Mouse (Mus musculus) urinary bladder, postnatal 36 days (tissue): ENCODE measurements around the gene Bik.
"Not testable (repeated sequence)": the region's sequence is repeated elsewhere in the genome, so short reads cannot be mapped to it uniquely, and the experiment has no call there.

ENCODE experiments used
- DNase-seq, 2 experiments: peaks; one replicate each; pipeline ENCODE4 v3.0.0; 2022; ENCODE audit warnings: low spot score in 2 of 2, mixed read lengths in 1 of 2

Gene Bik

DNA sequence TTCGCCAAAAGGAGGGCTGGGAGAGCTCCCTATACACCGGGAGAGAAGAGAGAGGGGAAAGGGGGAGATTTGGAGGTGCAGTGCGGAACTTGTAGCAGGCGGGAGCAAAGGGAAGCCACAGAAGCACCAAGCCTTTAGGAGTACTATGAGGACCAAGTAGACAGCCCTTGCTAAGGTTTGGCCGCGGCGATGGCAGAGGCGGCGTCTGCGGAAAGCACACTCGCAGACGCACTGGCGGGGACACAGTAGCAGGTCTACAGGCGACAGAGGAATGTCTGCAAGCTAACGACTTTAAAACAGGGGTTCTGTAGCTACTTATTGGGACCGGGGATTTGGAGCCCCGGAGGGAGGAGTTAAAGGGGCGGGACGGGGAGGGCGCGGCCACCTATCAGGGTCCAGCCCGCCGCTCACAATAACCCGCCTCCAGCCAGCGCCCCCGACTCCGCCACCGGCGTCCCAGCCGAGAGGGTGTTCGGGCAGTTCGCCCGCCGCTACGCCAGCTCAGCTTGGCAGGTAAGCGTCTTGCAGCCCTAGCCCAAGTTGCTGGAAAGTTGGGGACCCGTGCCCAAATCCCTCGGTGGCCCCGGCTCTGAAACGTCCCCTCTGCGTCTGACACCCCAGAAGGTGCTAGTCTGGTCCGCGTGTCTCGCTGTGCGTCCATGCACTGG is at the start of gene Bik:
Bik (plus strand) TSS at position 439 of the 668 bp plus-strand sequence.
- peak; percentile 50 to 61 for DNase-seq

DNA sequence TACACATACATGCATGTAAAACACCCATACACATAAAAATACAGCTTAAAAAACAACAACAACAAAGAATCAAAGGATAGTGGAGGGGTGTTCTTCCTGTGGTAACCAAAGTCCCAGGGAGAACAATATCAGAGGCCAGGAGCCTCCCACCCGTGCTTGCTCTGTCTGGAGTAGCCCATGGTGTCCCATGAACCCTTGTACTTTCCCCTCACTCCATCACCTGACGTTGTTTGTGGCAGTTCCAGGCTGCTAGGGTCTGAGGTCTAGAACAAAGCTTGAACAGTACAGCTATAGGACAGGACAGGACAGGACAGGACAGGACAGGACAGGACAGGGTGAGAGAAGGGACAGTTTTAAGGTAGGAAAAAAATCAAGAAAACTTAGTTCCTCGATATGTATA is 48.6 kb upstream of the Bik start:
- DNase-seq: no peak

GRCm38 (mm10) chr15:83479818-83480217 is 46.8 kb upstream of the Bik start:
- no peak for DNase-seq

- no peak for DNase-seq
These were observed 45.4 kb upstream of the Bik start for GRCm38 (mm10) chr15:83481236-83481780.

DNA sequence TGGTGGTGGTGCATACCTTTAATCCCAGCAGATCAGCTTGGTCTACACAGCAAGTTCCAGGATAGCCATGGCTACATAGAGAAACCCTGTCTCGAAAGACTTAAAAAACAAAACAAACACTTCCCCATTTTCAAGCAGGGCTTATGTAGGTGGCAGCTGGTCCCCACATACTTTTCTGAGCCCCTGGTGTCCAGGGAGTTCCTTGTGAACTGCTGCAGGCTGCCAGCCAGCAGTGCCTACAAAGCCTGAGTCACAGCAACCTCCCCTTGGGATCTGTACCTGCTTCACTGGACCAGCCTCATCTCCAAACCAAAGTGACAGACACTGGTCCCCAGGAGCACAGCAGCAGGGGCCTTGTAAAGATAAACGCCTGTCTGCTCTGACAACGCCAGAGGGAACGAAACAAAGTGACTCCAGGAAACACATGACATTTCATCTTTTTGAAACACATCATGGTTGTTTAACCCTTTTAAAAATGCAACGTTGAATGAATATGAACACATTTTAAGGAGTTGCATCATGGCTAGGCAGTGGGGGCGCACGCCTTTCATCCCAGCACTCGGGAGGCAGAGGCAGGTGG is 43.9 kb upstream of the Bik start:
- DNase-seq: no peak

DNA sequence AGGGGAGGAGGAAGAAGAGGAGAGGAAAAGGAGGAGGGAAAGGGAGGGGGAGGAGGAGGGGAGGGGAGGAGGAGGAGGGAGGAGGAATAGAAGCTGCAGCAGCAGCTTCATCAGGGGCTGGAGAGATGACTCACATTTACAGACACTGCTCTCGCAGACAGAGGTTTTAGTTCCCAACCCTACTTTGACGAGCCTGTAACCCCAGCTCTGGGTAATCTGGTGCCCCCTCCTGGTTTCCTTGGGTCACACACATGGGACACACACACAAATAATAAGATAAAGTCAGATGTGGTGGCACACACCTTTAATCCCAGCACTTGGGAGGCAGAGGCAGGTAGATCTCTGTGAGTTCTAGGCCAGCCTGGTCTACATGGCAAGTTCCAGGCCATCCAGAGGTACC is 43.2 kb upstream of the Bik start:
- no peak for DNase-seq

GRCm38 (mm10) chr15:83484311-83484710 is 42.4 kb upstream of the Bik start:
- DNase-seq: no peak

DNA sequence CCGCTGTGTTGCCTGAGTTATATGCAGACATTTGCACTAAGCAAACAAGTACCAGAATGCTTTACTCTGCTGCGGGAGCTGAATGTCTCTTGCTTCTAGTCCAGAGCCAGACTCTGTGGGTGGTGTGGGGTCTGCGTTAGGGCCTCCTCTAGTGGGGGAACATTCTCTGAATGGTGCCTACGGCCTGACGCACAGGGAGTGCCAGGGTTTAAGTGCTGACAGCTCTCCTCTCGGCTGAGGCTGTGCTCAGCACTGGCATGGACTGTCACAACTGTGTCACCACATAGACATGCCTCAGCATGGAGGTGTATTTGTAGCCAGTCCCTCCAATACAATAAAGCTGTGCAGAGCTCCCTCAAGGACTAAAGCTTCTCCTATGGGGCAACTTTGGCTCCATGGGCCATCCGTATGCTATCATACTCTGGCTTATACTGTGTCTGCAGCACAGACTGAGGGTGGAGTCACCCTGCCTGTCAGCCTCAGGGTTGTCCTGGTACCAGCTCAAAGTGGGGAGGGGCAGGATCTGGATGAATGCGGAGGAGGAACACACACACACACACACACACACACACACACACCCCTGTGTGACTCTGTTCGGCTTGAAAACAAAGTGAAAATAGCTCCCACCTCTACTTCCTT is 39.1 kb upstream of the Bik start:
- no peak for DNase-seq

GRCm38 (mm10) chr15:83489471-83489870 is 37.2 kb upstream of the Bik start:
- DNase-seq: no peak

DNA sequence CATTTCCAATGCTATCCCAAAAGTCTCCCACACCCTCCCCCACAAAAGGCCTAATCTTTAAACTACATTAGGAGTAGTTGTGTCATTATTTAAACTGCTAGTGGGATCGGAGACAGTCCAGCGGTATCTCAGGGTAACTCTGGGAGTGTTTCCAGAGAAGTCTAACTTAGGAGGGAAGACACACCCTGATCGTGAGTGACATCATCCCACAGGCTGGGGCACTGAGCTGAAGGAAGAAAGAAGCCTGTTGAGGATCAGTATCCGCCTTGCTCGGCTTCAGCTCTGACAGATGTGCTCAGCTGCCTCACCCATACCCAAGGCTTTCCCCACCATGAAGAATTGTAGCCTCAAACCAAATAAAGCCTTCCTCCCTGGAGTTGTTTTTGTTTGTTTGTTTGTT is 34.8 kb upstream of the Bik start:
- no peak for DNase-seq

GRCm38 (mm10) chr15:83493856-83494571 is 32.6 kb upstream of the Bik start:
- no peak for DNase-seq

DNA sequence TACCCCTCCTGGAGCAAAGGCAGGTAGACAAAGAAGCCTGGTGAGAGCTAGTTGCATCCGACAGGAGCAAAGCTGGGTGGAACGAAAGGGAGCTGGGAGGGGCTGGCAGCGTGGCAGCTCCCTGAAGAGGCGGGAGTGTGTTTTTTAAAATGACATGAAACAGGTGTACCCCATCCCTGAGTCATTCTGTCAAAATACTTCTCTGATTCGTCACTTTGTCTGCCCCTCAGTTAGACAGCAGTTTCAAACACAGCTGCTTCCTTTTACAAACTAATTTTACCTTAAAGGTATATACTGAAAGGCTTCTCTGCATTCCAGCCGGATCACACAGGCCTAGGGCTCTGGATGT is 32.1 kb upstream of the Bik start:
- no peak for DNase-seq

GRCm38 (mm10) chr15:83495195-83495594 is 31.5 kb upstream of the Bik start:
- DNase-seq: no peak

DNA sequence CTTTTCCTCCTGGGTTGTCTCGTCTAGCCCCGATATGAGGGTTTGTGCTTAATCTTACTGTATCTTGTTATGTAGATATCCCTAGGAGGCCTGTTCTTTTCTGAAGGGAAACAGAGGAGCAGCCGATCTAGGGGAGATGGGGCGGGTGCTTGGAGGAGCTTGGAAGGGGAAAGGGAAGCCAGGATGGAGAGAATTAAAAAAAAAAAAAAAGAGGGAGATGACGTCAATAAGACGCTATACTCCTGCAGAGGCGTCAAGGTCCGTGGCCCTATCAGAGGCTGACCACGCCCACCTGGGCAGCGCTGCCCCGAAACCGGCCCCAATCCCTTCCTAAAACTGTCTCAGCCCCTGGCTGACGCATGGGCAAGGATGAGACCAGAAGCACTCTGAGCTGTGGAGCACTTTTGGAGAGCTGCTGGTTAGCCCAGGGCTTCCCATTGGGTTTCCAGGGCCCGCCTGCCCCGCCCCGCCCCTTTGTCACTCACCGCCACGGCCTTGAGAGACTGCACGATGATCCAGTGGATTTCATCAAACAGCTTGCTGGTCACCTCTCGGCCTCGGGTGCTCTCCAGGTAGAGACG is 30.8 kb upstream of the Bik start:
- no peak for DNase-seq

- DNase-seq: no peak
These were observed 29.4 kb upstream of the Bik start for GRCm38 (mm10) chr15:83497299-83497698.

DNA sequence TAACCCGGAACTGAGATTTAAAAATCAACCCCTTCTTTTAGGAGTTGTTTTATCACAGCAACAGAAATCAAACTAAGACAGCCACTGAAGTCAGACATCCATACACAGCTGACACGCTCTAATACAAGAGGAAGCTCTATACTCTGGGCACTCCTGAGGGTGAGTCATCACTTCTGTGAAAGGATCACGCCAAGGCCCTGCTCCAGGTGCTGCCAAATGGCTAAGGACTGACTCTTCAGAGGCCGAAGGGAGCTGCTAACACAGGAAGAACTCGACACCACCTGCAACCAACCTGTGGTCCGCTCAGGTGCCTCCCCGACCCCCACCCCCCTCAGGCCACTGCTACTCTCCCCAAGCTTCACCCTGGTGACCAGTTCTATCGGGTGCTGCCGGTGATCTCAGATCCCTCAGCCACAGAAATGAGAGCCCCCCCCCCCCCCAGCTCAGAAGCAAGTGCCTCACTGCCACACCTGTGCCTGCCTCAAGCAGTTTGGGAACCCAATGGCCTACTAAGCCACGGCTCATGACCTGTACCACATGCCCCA is 27.4 kb upstream of the Bik start:
- DNase-seq: no peak

- no peak for DNase-seq
These were observed 26.3 kb upstream of the Bik start for GRCm38 (mm10) chr15:83500352-83500751.

DNA sequence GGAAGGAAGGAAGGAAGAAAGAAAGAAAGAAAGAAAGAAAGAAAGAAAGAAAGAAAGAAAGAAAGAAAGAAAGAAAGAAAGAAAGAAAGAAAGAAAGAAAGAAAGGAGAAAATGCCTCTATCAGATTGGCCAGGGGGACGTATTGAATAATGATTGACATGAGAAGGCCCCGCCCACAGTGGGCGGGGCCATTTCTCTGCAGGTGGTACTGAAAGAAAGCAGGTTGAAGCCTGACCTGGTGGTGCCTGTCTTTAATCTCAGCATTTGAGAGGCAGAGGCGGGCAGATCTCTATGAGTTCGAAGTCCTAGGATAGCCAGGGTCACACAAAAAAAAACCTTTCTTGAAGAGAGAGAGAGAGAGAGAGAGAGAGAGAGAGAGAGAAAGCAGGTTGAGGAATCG is 25.2 kb upstream of the Bik start:
- not testable (repeated sequence) for DNase-seq

GRCm38 (mm10) chr15:83509950-83510804 is 16.5 kb upstream of the Bik start:
- no peak for DNase-seq

DNA sequence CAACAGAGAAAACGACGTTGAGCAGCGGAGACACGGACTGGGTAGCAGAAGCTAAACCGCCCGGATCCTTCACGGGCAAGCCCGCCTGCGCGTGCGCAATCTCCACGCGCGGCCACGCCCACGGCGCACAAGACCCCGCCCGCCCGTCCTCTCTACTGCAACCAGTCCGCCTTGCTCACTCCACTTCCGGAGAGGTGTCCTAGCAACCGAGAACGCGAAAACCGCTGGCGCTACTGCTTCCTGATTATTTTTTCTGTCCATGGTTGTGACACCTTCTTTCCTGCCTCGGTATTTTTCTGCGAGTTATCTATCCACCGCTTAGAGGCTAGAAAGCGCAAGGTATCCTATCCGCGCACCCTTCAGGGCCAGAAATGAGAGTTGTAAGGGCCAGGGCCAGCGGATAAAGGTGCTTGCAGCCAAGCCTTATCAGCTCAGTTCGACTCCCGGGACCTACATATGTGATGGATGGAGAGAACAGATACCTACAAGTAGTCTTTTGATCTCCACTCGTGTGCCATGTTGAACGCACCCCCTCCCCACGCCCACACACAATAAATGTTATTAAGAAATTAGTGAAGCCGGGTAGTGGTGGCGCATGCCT is 15.8 kb upstream of the Bik start, which contains the start of gene Ttll1:
Ttll1 (minus strand) TSS at position 89 of the 601 bp plus-strand sequence.
- DNase-seq: peak; percentile 96
